Mouse (Mus musculus) small intestine, adult 2 months (tissue): Measurements from ENCODE around the gene Cfap44. TPM values are rescaled to one million over a fixed set of nuclear protein-coding genes. Genes with fewer than 3 reads are reported as not detected.

Experiments used
- H3K27ac ChIP-seq: fragments of 200-500 bp; 2 replicates; pipeline ENCODE4 v1.5.1; 2012; ENCODE audit warnings: low read depth, low read length, control low read depth, inconsistent platforms; ENCODE audit not compliant: insufficient read depth
- H3K27me3 ChIP-seq: fragments of 200-500 bp; 2 replicates; pipeline ENCODE4 v1.6.1; 2012; ENCODE audit warnings: mild to moderate bottlenecking, moderate library complexity, low read length, inconsistent platforms; ENCODE audit not compliant: control insufficient read depth, insufficient read depth
- H3K36me3 ChIP-seq: fragments of 200-500 bp; 2 replicates; pipeline ENCODE4 v1.6.1; 2012; ENCODE audit warnings: mild to moderate bottlenecking, low read length, control low read depth, inconsistent platforms; ENCODE audit not compliant: control insufficient read depth, insufficient read depth
- H3K4me1 ChIP-seq: fragments of 200-500 bp; 2 replicates; pipeline ENCODE4 v1.6.1; 2012; ENCODE audit warnings: low read length, inconsistent platforms, mixed read lengths; ENCODE audit not compliant: control insufficient read depth, insufficient read depth, insufficient read length
- H3K4me3 ChIP-seq: fragments of 200-500 bp; 2 replicates; pipeline ENCODE4 v1.5.1; 2012; ENCODE audit warnings: low read depth, mild to moderate bottlenecking, control low read depth, inconsistent platforms, low read length, moderate library complexity
- CTCF ChIP-seq: fragments of 200-500 bp; IDR thresholded peaks from 2 replicates; pipeline ENCODE4 v1.5.1; 2012; ENCODE audit warnings: low read depth, mild to moderate bottlenecking, control low read depth, inconsistent platforms, low read length, moderate library complexity, mixed read lengths; ENCODE audit not compliant: insufficient replicate concordance, insufficient read length; ENCODE audit errors: extremely low read depth
- POLR2A ChIP-seq: fragments of 200-500 bp; IDR thresholded peaks from 2 replicates; pipeline ENCODE4 v1.6.1; 2012; ENCODE audit warnings: low read depth, mild to moderate bottlenecking, control low read depth, inconsistent platforms, low read length, moderate library complexity
- WGBS: fragments of 180-500 bp; shearing (Covaris S2); methylation state at CpG from one replicate; pipeline ENCODE4 v1.1.7; 2018; 5-methylcytosine and 5-hydroxymethylcytosine counted together
- polyA plus RNA-seq: library from polyadenylated mRNA; depleted of rRNA; stranded (reverse); fragments of >200 nt; gene quantifications from 2 replicates; pipeline ENCODE4 v1.2.3, GENCODE M21; 2012

The Cfap44 gene
- polyA plus RNA-seq, 1 experiment: not detected

GRCm38 (mm10) chr16:44485691-44486090, 91.1 kb downstream of the Cfap44 start:
- H3K27ac ChIP-seq: no peak overlapping the region
- 92% methylated on average over 8 of the region's 8 CpGs for WGBS
- no peaks in the 10 kb centered on the region for H3K4me1 ChIP-seq
- no peaks in the 10 kb centered on the region for H3K36me3 ChIP-seq
- H3K27me3 ChIP-seq: no peaks in the 10 kb centered on the region
- TF ChIP-seq POLR2A: no peak
- TF ChIP-seq CTCF: no peak
- no peak overlapping the region for H3K4me3 ChIP-seq

- H3K4me3 ChIP-seq: no peak overlapping the region
- no peaks in the 10 kb centered on the region for H3K36me3 ChIP-seq
- H3K27me3 ChIP-seq: no peaks in the 10 kb centered on the region
- no peaks in the 10 kb centered on the region for H3K4me1 ChIP-seq
- 89% methylated on average over 9 of the region's 9 CpGs for WGBS
- no peak for TF ChIP-seq CTCF
- no peak for TF ChIP-seq POLR2A
- no peak overlapping the region for H3K27ac ChIP-seq
These were observed 92.0 kb downstream of the Cfap44 start for GRCm38 (mm10) chr16:44486612-44487011.

DNA sequence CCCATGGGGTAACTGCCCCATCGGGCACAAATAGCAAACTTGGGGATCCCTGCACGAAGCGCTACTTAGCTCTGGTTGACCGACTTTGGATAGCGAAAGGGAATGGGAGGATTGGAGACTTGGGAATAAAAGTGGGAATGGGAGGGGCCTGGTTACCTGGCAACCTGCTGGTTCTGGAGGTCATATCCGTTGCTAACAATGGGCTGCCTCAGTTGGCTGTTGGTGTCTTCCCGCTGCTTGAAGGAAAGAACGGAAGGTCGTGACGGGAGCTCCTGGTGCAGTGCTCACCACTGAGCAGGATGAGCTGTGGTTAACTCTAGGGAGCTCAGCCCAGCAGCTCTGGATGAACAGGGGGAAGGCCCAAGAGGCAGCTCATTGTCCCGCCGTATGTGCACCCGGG, 92.6 kb downstream of the Cfap44 start:
- no peaks in the 10 kb centered on the region for H3K4me1 ChIP-seq

DNA sequence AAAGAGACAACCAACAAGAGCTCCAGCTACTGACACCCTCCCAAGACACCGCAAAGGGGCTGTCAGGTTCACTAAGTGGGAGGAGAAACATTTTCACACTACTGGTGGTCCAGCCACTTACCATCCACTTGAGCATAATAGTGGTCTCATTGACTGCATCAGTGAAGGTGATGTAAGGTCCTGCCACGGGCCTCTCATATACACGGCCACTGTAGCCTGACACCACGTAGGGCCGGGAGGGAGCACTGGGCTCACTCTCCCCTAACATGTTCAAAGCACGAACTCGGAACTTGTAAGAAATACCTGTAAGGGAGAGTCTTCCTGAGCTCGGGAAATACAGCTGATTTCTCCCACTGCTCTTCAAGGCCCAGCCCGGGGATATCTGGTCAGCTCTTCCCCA, 96.5 kb downstream of the Cfap44 start:
- H3K27me3 ChIP-seq: no peaks in the 10 kb centered on the region
- WGBS: 90% methylated on average over 9 of the region's 9 CpGs
- TF ChIP-seq CTCF (no peak), POLR2A (no peak)
- H3K4me3 ChIP-seq: no peak overlapping the region
- H3K27ac ChIP-seq: no peak overlapping the region
- H3K36me3 ChIP-seq: no peaks in the 10 kb centered on the region
- no peaks in the 10 kb centered on the region for H3K4me1 ChIP-seq

More for the DNA sequence above, 92.6 kb downstream of the Cfap44 start:
- Histone ChIP-seq H3K27ac (no peak overlapping the region), H3K4me3 (no peak overlapping the region), H3K36me3 (no peaks in the 10 kb centered on the region), H3K27me3 (no peaks in the 10 kb centered on the region)
- TF ChIP-seq POLR2A: no peak
- WGBS: 90% methylated on average over 13 of the region's 13 CpGs

GRCm38 (mm10) chr16:44492151-44492550, 97.6 kb downstream of the Cfap44 start:
- no peaks in the 10 kb centered on the region for H3K4me1 ChIP-seq
- no peak overlapping the region for H3K27ac ChIP-seq
- no peak overlapping the region for H3K4me3 ChIP-seq
- TF ChIP-seq CTCF: no peak
- no peak for TF ChIP-seq POLR2A
- 91% methylated on average over 6 of the region's 6 CpGs for WGBS
- H3K27me3 ChIP-seq: no peaks in the 10 kb centered on the region
- 0 out of 2 replicates have a peak, but pooled peaks cover 2% of the 10 kb centered on the region for H3K36me3 ChIP-seq

GRCm38 (mm10) chr16:44492706-44493105, 98.1 kb downstream of the Cfap44 start:
- no peaks in the 10 kb centered on the region for H3K27me3 ChIP-seq
- no peak overlapping the region for H3K27ac ChIP-seq
- 91% methylated on average over 9 of the region's 9 CpGs for WGBS
- H3K4me3 ChIP-seq: no peak overlapping the region
- H3K36me3 ChIP-seq: 0 out of 2 replicates have a peak, but pooled peaks cover 2% of the 10 kb centered on the region
- no peaks in the 10 kb centered on the region for H3K4me1 ChIP-seq
- TF ChIP-seq POLR2A: no peak
- no peak for TF ChIP-seq CTCF

- no peak overlapping the region for H3K27ac ChIP-seq
- no peak for TF ChIP-seq CTCF
- no peak for TF ChIP-seq POLR2A
- peaks cover 3% of the 10 kb centered on the region; the same call in 1 of the 2 replicates for H3K36me3 ChIP-seq
- no peaks in the 10 kb centered on the region for H3K27me3 ChIP-seq
- H3K4me1 ChIP-seq: no peaks in the 10 kb centered on the region
- no peak overlapping the region for H3K4me3 ChIP-seq
- WGBS: 67% methylated on average over 6 of the region's 6 CpGs
These were observed 99.3 kb downstream of the Cfap44 start for GRCm38 (mm10) chr16:44493868-44494267.

GRCm38 (mm10) chr16:44494441-44495108, 100.0 kb downstream of the Cfap44 start:
- H3K27ac ChIP-seq: no peak overlapping the region

More at GRCm38 (mm10) chr16:44494441-44495108, 100.0 kb downstream of the Cfap44 start:
- Histone ChIP-seq H3K4me1 (no peaks in the 10 kb centered on the region), H3K27me3 (no peaks in the 10 kb centered on the region), H3K36me3 (peaks cover 3% of the 10 kb centered on the region; the same call in 1 of the 2 replicates), H3K4me3 (no peak overlapping the region)
- TF ChIP-seq CTCF (no peak), POLR2A (no peak)
- 66% methylated on average over 8 of the region's 8 CpGs for whole genome bisulfite sequencing
